Mouse (Mus musculus): ENCODE measurements around the gene Sema5a. TPM values are rescaled to one million over a fixed set of nuclear protein-coding genes. Genes with fewer than 3 reads are reported as not detected.

The Sema5a gene
- polyA plus RNA-seq, 1 experiment: 7.6 TPM

- TF ChIP-seq CTCF (IDR thresholded peaks at IDR 0.05; ENCODE audit: insufficient read depth, low read length): no peak
- no peak for TF ChIP-seq POLR2A (IDR thresholded peaks at IDR 0.05; ENCODE audit: borderline replicate concordance, extremely low read depth, low read depth, low read length)
- WGBS: 72% methylated on average over 5 of the region's 5 CpGs
- Histone ChIP-seq H3K4me1 (ENCODE audit: control insufficient read depth, insufficient read depth, low read length) (no peaks in the 10 kb centered on the region), H3K4me3 (replicated peaks; ENCODE audit: extremely low read depth, low read depth, low read length) (no peak overlapping the region)
- no peak for DNase-seq
These were observed 78.0 kb downstream of the Sema5a start for GRCm38 (mm10) chr15:32322455-32323220.

DNA sequence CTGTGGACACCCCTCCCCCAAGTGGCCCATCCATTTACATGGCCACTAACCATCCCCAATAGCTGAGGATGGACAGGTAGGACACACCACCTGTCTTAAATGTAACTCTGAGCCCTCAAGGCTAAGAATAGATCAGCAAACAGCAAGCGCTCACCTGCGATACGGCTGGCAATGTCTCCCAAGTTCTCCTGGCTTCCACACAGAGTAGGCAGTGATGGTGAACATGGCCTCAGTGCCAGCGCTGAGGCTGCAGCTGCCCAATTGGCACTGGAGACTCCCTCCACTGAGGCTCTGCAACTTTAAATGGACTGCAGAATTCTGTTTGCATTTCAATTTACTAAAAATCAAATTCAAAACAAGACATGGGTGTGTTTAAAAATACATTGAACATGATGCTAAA is 78.6 kb downstream of the Sema5a start:
- 94% methylated on average over 4 of the region's 4 CpGs for WGBS
- TF ChIP-seq CTCF (IDR thresholded peaks at IDR 0.05; ENCODE audit: insufficient read depth, low read length) (no peak), POLR2A (IDR thresholded peaks at IDR 0.05; ENCODE audit: borderline replicate concordance, extremely low read depth, low read depth, low read length) (no peak)
- H3K4me1 ChIP-seq (ENCODE audit: control insufficient read depth, insufficient read depth, low read length): no peaks in the 10 kb centered on the region
- no peak for DNase-seq
- H3K4me3 ChIP-seq (replicated peaks; ENCODE audit: extremely low read depth, low read depth, low read length): no peak overlapping the region

GRCm38 (mm10) chr15:32324105-32324504 is 79.5 kb downstream of the Sema5a start:
- no peak overlapping the region for H3K4me3 ChIP-seq (replicated peaks; ENCODE audit: extremely low read depth, low read depth, low read length)
- H3K4me1 ChIP-seq (ENCODE audit: control insufficient read depth, insufficient read depth, low read length): no peaks in the 10 kb centered on the region
- 61% methylated on average over 7 of the region's 7 CpGs for WGBS
- TF ChIP-seq POLR2A (IDR thresholded peaks at IDR 0.05; ENCODE audit: borderline replicate concordance, extremely low read depth, low read depth, low read length) (no peak), CTCF (IDR thresholded peaks at IDR 0.05; ENCODE audit: insufficient read depth, low read length) (no peak)
- no peak for DNase-seq

- Histone ChIP-seq H3K4me3 (replicated peaks; ENCODE audit: extremely low read depth, low read depth, low read length) (no peak overlapping the region), H3K4me1 (ENCODE audit: control insufficient read depth, insufficient read depth, low read length) (no peaks in the 10 kb centered on the region)
- TF ChIP-seq POLR2A (IDR thresholded peaks at IDR 0.05; ENCODE audit: borderline replicate concordance, extremely low read depth, low read depth, low read length) (no peak), CTCF (IDR thresholded peaks at IDR 0.05; ENCODE audit: insufficient read depth, low read length) (no peak)
- 60% methylated on average over 4 of the region's 4 CpGs for WGBS
- no peak for DNase-seq
These were observed 83.9 kb downstream of the Sema5a start for GRCm38 (mm10) chr15:32328370-32329004.

DNA sequence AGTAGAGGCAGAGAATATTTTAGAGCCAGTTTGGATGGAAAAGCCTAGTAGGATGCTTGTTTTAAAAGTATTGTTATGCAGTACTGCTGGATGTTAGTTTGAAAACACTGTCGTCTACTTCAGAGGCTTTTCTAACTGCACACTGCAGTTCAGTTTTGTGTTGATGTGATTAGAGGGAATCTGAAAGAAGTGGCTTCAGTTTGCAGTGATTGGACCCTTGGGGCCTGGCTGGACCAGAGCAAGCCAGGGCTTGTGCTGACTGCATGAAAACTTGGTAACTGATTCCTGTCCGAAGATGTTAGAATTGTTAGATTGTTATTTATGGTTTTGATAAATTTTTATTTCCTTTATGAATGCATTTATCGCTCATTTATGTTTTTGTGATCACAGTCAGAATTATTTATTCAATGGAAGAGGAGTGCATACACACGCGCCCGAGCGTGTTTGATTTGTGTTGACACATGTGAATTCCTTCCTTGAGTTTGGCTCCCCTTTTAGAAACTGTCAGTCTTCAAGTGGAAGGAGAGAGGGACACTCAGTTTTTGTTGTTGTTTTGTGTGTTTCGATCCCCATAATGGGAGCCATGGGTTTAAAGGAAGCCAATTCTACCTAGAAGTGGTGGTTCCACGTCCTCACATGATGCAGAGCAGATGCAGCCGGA is 85.2 kb downstream of the Sema5a start:
- no peak for DNase-seq
- no peak for TF ChIP-seq CTCF (IDR thresholded peaks at IDR 0.05; ENCODE audit: insufficient read depth, low read length)
- TF ChIP-seq POLR2A (IDR thresholded peaks at IDR 0.05; ENCODE audit: borderline replicate concordance, extremely low read depth, low read depth, low read length): no peak
- no peaks in the 10 kb centered on the region for H3K4me1 ChIP-seq (ENCODE audit: control insufficient read depth, insufficient read depth, low read length)
- H3K4me3 ChIP-seq (replicated peaks; ENCODE audit: extremely low read depth, low read depth, low read length): no peak overlapping the region
- WGBS: 70% methylated on average over 10 of the region's 10 CpGs

- TF ChIP-seq POLR2A (IDR thresholded peaks at IDR 0.05; ENCODE audit: borderline replicate concordance, extremely low read depth, low read depth, low read length) (no peak), CTCF (IDR thresholded peaks at IDR 0.05; ENCODE audit: insufficient read depth, low read length) (no peak)
- 60% methylated on average over 8 of the region's 8 CpGs for WGBS
- no peak for DNase-seq
- Histone ChIP-seq H3K4me3 (replicated peaks; ENCODE audit: extremely low read depth, low read depth, low read length) (no peak overlapping the region), H3K4me1 (ENCODE audit: control insufficient read depth, insufficient read depth, low read length) (no peaks in the 10 kb centered on the region)
These were observed 85.8 kb downstream of the Sema5a start for GRCm38 (mm10) chr15:32330427-32330826.

GRCm38 (mm10) chr15:32331037-32331436 is 86.4 kb downstream of the Sema5a start:
- Histone ChIP-seq H3K4me1 (ENCODE audit: control insufficient read depth, insufficient read depth, low read length) (no peaks in the 10 kb centered on the region), H3K4me3 (replicated peaks; ENCODE audit: extremely low read depth, low read depth, low read length) (no peak overlapping the region)
- WGBS: 80% methylated on average over 2 of the region's 2 CpGs
- no peak for DNase-seq
- TF ChIP-seq POLR2A (IDR thresholded peaks at IDR 0.05; ENCODE audit: borderline replicate concordance, extremely low read depth, low read depth, low read length) (no peak), CTCF (IDR thresholded peaks at IDR 0.05; ENCODE audit: insufficient read depth, low read length) (no peak)

DNA sequence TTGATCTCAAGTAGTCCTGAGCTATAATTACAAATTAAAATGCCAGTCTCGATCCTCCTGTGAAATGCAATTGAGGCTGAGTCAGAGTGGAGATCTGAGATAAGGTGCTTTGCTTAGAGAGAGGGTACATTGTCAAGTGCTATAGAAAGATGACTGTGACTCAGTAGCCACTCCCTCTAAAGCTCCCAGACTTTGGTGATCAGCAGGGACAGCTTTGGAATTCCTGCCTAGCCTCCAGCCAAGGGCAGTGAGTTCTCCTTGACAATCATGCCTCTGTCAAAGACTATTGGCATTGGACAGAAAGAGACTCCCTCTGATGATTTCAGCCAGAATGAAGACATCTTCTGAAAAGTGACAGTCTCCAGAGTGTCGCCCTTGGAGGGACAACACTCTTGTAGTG is 88.8 kb downstream of the Sema5a start:
- WGBS: 74% methylated on average over 2 of the region's 2 CpGs
- no peak for TF ChIP-seq POLR2A (IDR thresholded peaks at IDR 0.05; ENCODE audit: borderline replicate concordance, extremely low read depth, low read depth, low read length)
- TF ChIP-seq CTCF (IDR thresholded peaks at IDR 0.05; ENCODE audit: insufficient read depth, low read length): no peak
- Histone ChIP-seq H3K4me1 (ENCODE audit: control insufficient read depth, insufficient read depth, low read length) (no peaks in the 10 kb centered on the region), H3K4me3 (replicated peaks; ENCODE audit: extremely low read depth, low read depth, low read length) (no peak overlapping the region)
- no peak for DNase-seq

GRCm38 (mm10) chr15:32337810-32338209 is 93.2 kb downstream of the Sema5a start:
- 93% methylated on average over 3 of the region's 3 CpGs for WGBS
- H3K4me3 ChIP-seq (replicated peaks; ENCODE audit: extremely low read depth, low read depth, low read length): no peak overlapping the region
- TF ChIP-seq POLR2A (IDR thresholded peaks at IDR 0.05; ENCODE audit: borderline replicate concordance, extremely low read depth, low read depth, low read length) (no peak), CTCF (IDR thresholded peaks at IDR 0.05; ENCODE audit: insufficient read depth, low read length) (no peak)
- H3K4me1 ChIP-seq (ENCODE audit: control insufficient read depth, insufficient read depth, low read length): no peaks in the 10 kb centered on the region; the same call in 1 of the 2 replicates
- DNase-seq: no peak
